Mouse (Mus musculus) thymus, postnatal 4 days (tissue): Measurements from ENCODE around the gene Dlgap1.
A peak's percentile ranks its signal among the peaks of the same experiment; 100 is the strongest.
"Not testable (repeated sequence)": the region's sequence is repeated elsewhere in the genome, so short reads cannot be mapped to it uniquely, and the experiment has no call there.

Source experiments
- DNase-seq: peaks from one replicate; pipeline ENCODE4 v3.0.0; 2021

The Dlgap1 gene

GRCm38 (mm10) chr17:70823083-70823482, 854.2 kb downstream of the Dlgap1 start:
- no peak for DNase-seq

GRCm38 (mm10) chr17:70826227-70826626, 857.4 kb downstream of the Dlgap1 start:
- DNase-seq = no peak

- not testable (repeated sequence) for DNase-seq
Observed at GRCm38 (mm10) chr17:70827463-70828179, 858.7 kb downstream of the Dlgap1 start.

GRCm38 (mm10) chr17:70828180-70828528, 859.3 kb downstream of the Dlgap1 start:
- no peak for DNase-seq

- DNase-seq = no peak
Observed at GRCm38 (mm10) chr17:70828569-70828968, 859.7 kb downstream of the Dlgap1 start.

- no peak for DNase-seq
Observed at GRCm38 (mm10) chr17:70829217-70829616, 860.3 kb downstream of the Dlgap1 start.

- DNase-seq = no peak
Observed at GRCm38 (mm10) chr17:70829943-70830715, 861.3 kb downstream of the Dlgap1 start.

GRCm38 (mm10) chr17:70831591-70831990, 862.7 kb downstream of the Dlgap1 start:
- DNase-seq = no peak

GRCm38 (mm10) chr17:70832544-70832943, 863.7 kb downstream of the Dlgap1 start:
- DNase-seq = no peak

- DNase-seq = peak; percentile 21
Observed at GRCm38 (mm10) chr17:70834430-70834965, 865.6 kb downstream of the Dlgap1 start.

GRCm38 (mm10) chr17:70835071-70835790, 866.4 kb downstream of the Dlgap1 start:
- no peak for DNase-seq

- no peak for DNase-seq
Observed at GRCm38 (mm10) chr17:70836820-70837219, 867.9 kb downstream of the Dlgap1 start.

- DNase-seq = not testable (repeated sequence)
Observed at GRCm38 (mm10) chr17:70837474-70837873, 868.6 kb downstream of the Dlgap1 start.

GRCm38 (mm10) chr17:70838031-70838430, 869.2 kb downstream of the Dlgap1 start:
- DNase-seq = no peak

GRCm38 (mm10) chr17:70838533-70838932, 869.7 kb downstream of the Dlgap1 start:
- DNase-seq = no peak

GRCm38 (mm10) chr17:70843252-70843651, 874.4 kb downstream of the Dlgap1 start:
- DNase-seq = no peak

- DNase-seq = no peak
Observed at GRCm38 (mm10) chr17:70844971-70845370, 876.1 kb downstream of the Dlgap1 start.

- no peak for DNase-seq
Observed at GRCm38 (mm10) chr17:70845543-70845942, 876.7 kb downstream of the Dlgap1 start.

GRCm38 (mm10) chr17:70846111-70846644, 877.3 kb downstream of the Dlgap1 start:
- DNase-seq = peak; percentile 11

GRCm38 (mm10) chr17:70847086-70847485, 878.2 kb downstream of the Dlgap1 start:
- DNase-seq = peak; percentile 72

GRCm38 (mm10) chr17:70847751-70848510, 879.1 kb downstream of the Dlgap1 start:
- DNase-seq = peak; percentile 24
